Mouse (Mus musculus) T-helper 17 cell (primary cell): Measurements from ENCODE around the gene Rasgef1b.

ENCODE experiments used
- in situ Hi-C, 2 experiments: fragments of 300-600 bp; cut with MboI, MseI; formaldehyde crosslinking; loops; 1 replicate in 1 of 2; 2 replicates in 1 of 2; pipeline ENCODE4 v1.15.1; 2025; ENCODE audit warnings: high pct_unique_total_duplicates in 2 of 2

Gene Rasgef1b

DNA sequence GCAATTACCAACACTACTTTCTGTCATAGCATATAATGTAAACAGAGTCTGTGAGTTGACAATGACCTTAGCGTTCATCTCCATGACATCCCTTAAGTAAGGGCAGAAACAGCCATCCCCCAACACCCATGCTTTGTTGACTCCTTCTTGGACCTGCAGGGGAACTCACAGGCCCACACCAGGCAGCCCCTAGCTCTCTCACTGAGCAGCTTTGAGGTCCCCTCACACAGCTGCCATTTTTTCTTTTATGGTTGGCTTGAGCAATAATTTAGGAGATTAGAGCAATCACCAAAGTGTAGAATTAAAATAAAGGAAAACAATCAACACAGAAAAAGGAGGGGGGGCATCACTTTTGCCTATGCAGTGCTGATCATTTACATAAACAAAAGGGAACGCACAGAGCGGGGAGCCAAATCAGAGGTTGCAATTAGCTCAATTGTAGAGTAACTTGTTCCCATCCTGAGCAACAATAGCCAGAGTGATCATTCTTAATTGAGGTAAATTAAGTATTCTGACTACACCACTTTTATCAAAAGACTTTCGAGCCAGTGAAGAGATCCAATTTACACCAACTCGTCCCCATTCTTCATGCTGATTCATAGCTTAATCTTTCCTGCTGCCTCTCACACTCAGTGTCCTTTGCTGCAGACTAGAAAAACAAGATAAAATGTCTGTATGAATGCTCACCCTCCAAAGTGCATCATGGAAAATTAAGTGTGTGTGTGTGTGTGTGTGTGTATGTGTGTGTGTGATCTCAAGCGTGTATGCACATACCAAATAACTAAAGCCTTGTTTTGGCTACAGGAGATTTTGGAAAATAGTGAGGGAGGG, 184.0 kb downstream of the Rasgef1b start:
- in situ Hi-C loops: no loop called here

- in situ Hi-C loops: no loop called here
Observed at GRCm38 (mm10) chr5:99541999-99542765, 186.7 kb downstream of the Rasgef1b start.

GRCm38 (mm10) chr5:99541321-99541895, 187.5 kb downstream of the Rasgef1b start:
- in situ Hi-C loops: no loop called here

- in situ Hi-C loops: no loop called here
Observed at GRCm38 (mm10) chr5:99533416-99533815, 195.4 kb downstream of the Rasgef1b start.

GRCm38 (mm10) chr5:99526797-99527201, 202.1 kb downstream of the Rasgef1b start:
- in situ Hi-C loops: no loop called here

GRCm38 (mm10) chr5:99525649-99526048, 203.2 kb downstream of the Rasgef1b start:
- in situ Hi-C loops: no loop called here

GRCm38 (mm10) chr5:99522571-99523269, 206.1 kb downstream of the Rasgef1b start:
- in situ Hi-C loops: no loop called here

GRCm38 (mm10) chr5:99521411-99521810, 207.5 kb downstream of the Rasgef1b start:
- in situ Hi-C loops: no loop called here

GRCm38 (mm10) chr5:99519556-99519955, 209.3 kb downstream of the Rasgef1b start:
- in situ Hi-C loops: no loop called here

DNA sequence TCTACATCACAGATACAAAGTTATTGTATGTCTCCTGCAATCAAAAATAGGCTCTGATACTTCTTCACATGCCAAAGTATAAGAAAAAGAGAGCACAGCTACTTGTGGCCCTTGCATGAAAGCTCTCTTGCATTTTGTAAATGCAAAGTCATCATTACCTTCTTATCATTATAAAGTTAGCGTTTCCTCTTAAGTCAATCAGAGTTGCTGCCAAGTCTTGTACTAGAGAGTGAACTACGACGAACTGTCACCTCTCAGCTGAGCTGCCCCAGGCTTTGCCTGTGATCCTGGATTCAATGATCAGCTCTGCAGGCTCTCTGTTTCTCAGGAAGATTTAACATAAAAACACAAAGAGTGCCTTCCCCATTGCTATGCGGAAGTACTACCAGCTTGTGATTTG, 209.8 kb downstream of the Rasgef1b start:
- in situ Hi-C loops: no loop called here

DNA sequence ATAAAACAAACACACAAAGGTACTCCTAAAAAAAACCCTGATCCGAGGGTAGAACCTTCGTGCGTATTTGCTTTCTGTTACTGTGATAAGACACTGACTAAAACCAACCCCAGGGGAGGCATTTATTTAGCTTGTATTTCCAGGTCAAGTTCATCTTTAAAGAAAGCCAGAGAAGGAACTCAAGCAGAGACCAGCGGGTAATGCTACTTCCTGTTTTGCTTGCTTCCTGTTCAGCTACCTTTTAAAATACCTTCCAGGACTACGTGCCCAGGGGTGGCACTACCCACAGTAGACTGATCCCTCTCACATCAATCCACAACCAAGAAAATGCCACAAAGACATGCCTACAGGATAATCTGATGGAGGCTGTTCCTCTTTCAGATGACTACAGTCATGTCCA, 212.7 kb downstream of the Rasgef1b start:
- in situ Hi-C loops: no loop called here

DNA sequence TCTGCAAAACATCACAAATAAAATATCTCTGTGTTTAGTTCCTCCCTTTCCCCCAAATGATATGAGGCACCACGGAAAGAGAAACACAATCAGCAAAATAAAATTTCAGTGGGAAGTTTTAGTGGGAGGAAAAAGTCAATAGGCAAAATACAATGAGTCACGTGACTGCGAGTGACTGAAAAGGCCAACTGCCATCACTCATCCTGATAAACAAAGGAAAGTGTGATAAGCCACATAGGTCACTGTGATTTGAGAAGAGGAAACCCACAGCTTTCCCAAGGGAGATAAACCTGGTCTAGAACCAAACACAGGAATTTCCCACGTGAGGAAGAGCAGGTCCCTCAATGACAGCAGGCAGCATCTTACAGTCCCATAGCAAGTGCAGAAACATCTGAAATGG, 213.1 kb downstream of the Rasgef1b start:
- in situ Hi-C loops: no loop called here

GRCm38 (mm10) chr5:99513209-99513880, 215.5 kb downstream of the Rasgef1b start:
- in situ Hi-C loops: no loop called here

DNA sequence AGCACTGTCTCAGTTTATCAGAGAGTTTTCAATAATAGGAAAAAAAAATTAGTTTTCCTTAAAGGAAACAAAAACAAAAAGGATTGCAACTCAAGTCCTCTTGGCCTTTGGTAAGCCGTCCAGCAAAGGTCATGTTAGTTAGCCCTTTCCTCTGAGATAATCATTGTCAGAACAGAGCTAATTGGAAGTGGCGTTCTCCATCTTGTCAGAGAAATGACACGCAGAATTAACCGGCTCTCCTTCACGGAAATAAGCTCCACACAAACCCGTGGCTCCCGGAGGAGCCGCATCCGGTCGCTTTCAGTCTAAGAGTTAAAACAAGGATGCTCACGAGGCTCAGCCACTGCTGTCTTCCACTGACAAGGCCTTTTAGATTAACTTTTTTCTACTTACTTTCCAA, 217.8 kb downstream of the Rasgef1b start:
- in situ Hi-C loops: no loop called here

GRCm38 (mm10) chr5:99506109-99506508, 222.8 kb downstream of the Rasgef1b start:
- in situ Hi-C loops: no loop called here

DNA sequence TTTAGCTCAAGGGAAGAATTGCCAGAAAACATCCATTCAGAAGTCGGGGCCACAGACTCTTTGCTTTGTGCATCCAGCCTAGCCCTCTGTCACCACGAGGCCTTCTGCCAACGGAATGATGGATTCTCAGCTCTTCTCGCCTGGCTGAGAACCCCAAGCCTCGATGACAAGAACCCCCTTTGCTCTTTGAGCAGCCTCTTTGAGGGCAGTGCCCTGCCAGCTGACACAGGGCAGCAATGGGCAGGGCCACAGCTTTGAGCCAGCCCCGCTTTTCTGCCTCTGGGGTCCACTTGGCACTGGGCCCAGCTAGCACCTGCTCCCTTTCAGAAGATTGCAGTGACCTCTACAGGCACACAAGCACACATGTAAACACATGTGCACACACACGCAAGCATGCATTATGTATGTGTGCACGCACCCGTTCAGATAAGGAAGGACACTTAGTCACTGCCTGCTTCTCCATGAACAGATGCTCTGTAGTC, 224.5 kb downstream of the Rasgef1b start:
- in situ Hi-C loops: no loop called here

- in situ Hi-C loops: no loop called here
Observed at GRCm38 (mm10) chr5:99502681-99503080, 226.2 kb downstream of the Rasgef1b start.

DNA sequence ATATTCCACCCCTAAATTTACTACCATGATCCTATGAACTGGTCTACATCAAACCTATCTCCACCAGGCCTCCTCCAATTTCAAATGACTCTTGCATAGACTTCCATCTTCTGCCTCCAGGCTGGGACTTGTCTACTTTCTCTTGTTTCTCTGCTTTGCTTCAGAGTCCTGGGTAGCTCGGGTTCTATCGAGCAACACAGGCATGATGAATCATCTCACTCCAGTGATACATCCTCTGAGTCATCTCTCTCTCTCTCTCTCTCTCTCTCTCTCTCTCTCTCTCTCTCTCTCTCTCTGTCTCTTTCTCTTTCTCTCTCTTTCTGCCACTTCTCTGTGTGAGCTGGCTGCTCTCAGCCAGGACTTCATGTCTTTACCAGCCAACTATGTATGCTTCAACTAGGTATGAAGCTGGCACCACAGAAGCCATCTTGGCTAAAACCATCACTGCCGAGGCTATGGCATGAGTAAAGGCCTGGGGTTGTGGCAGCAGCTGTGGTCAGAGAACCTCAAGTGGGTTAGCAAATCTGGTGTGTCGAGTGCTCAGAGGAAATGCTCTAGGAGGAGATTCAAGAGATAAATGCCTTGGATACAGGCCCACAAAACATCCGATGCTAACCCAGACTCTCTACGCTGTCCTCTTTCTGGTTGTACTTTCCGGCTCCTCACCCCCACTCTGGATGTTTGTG, 229.3 kb downstream of the Rasgef1b start:
- in situ Hi-C loops: no loop called here

GRCm38 (mm10) chr5:99497856-99498255, 231.0 kb downstream of the Rasgef1b start:
- in situ Hi-C loops: no loop called here

DNA sequence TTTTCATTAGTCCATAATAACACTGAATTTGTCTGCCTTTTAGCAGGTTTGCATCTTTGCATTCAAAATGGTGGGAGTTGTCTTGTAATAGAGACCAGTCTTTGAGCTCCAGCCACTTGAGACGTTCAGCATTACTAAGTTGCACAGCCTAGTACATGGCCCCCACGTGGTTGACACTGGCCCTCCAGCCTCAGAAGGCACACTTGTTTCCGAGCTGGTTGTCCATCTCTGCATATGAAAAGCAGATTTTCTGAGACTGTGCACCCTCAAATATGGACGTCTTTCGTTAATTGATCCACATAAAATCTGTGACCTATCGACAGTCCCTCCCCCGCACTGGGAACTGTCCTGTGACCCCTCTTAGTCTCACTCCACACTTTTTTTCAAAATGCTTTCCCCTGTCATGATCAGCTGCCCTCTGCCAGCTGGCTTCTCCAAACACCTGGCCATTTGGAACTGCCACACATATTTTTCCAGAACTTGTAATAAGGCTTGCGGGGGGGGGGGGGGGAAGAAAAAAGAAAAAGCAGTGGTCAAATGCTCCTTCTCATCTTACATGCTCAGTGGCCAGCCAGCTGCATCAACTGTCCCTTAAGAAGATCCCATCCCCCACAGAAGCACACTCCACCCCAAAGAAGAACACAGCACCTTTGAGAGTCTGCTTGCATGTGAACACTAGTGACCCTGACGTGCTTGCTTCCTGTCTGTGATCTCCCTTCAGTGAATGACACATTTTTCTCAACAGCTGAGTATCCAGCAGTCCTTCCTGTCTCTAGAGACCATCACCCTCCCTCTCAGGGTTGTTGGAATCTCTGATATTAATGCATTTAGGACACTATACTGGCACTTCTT, 231.7 kb downstream of the Rasgef1b start:
- in situ Hi-C loops: no loop called here
